Mouse (Mus musculus): ENCODE data around the gene Sdf2l1. TPM values are rescaled to one million over a fixed set of nuclear protein-coding genes. Genes with fewer than 3 reads are reported as not detected.
A peak's percentile ranks its signal among the peaks of the same experiment; 100 is the strongest.

Sdf2l1 gene
- polyA plus RNA-seq (2012; rRNA removed) (22.4 and 23.3 TPM in 2 replicates), polyA plus RNA-seq (2014; fragmentation: Nextera tagmentation; extraction: Ambion mirVana) (38.3 and 41.0 TPM in 2 replicates)

DNA sequence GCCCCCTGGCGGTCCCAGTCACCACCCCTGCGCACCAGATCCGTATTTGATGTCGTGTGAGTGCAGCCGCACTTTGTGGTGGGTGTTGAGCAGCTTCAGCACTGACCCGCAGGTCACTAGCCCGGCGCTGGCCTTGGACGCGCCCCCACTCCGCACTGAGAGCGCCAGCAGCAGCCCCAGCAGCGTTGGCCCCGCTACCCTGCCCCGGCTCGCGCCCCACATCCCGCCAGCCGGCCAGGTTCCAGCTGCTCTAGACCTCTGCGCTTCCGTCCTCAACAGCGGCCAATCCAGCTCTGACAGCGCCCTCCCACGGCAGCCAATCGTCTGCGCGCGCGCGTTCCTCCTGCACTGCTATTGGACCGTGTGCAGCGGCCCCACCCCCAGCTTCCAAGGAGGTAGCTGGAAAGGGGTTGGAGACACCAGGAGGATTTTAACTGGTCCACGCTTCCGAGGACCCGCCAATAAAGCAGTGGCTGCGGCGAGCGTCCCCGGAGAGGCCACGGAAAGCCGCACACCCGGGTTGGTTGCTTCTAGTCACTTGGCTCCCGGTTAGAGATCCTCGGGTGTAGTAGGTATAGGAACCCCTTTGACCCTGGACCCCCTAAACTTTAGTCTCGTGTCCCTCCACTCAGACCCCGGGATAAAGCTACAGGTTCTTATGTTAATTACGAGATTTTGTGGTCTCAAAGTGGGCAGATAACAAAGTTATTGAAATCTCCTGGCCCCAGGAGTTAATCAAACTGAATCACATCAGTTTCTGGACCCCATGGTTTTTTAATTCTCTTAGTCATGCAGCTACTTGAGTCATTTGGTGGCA is at the start of gene Sdf2l1:
Gene Sdf2l1, minus strand, starts transcription at position 295 of the 817 bp plus-strand sequence.
- Histone ChIP-seq H3K4me1 (replicated peaks; ENCODE audit: control insufficient read depth in 2 of 2, insufficient read depth in 2 of 2, low read length in 1 of 2) (peaks cover 9 to 11% of the 10 kb centered on the region in 2 experiments), H3K4me2 (ENCODE audit: low read depth) (peak within 1 kb of the TSS; percentile 100), H3K36me3 (replicated peaks; ENCODE audit: control insufficient read depth, insufficient read depth, low read depth) (no peaks in the 10 kb centered on the region), H3K9me3 (ENCODE audit: control insufficient read depth, low read length) (no peaks in the 10 kb centered on the region), H3K27ac (peak within 1 kb of the TSS; percentile 48), H3K4me3 (ENCODE audit: insufficient read depth in 1 of 2, low read depth in 2 of 2, low read length in 2 of 2) (peak within 1 kb of the TSS; percentile 76 to 83), H3K27me3 (ENCODE audit: control insufficient read depth, insufficient read depth, low read length) (no peaks in the 10 kb centered on the region), H3K9ac (replicated peaks) (peak within 1 kb of the TSS; percentile 88)
- TF ChIP-seq CTCF (IDR thresholded peaks at IDR 0.05; ENCODE audit: low read depth) = peak; percentile 78
- no peak for TF ChIP-seq EP300 (IDR thresholded peaks at IDR 0.05; ENCODE audit: low read depth)
- WGBS (ENCODE audit: insufficient replicate concordance) = under 1% methylated on average over 47 of the region's 47 CpGs
- DNase-seq (ENCODE audit: low read depth in 3 of 3, low spot score in 3 of 3) (peak; percentile 96 to 97 (median 97)), ATAC-seq (ENCODE audit: insufficient read depth) (peak; percentile 98)

- WGBS (ENCODE audit: insufficient replicate concordance) = 47% methylated on average over 4 of the region's 4 CpGs
- DNase-seq (ENCODE audit: low read depth in 3 of 3, low spot score in 3 of 3) (peak in 1 of 3 experiments; percentile 36), ATAC-seq (ENCODE audit: insufficient read depth) (no peak)
- H3K9ac ChIP-seq (replicated peaks) = no peak overlapping the region
- H3K27me3 ChIP-seq (ENCODE audit: control insufficient read depth, insufficient read depth, low read length) = no peaks in the 10 kb centered on the region
- H3K4me2 ChIP-seq (ENCODE audit: low read depth) = no peak overlapping the region
- H3K4me3 ChIP-seq (ENCODE audit: insufficient read depth in 1 of 2, low read depth in 2 of 2, low read length in 2 of 2) = no peak overlapping the region
- H3K9me3 ChIP-seq (ENCODE audit: control insufficient read depth, low read length) = no peaks in the 10 kb centered on the region
- H3K4me1 ChIP-seq (replicated peaks; ENCODE audit: control insufficient read depth in 2 of 2, insufficient read depth in 2 of 2, low read length in 1 of 2) = peaks cover 0 to 5% of the 10 kb centered on the region in 2 experiments; a peak in 1 of 4 replicates
- TF ChIP-seq EP300 (IDR thresholded peaks at IDR 0.05; ENCODE audit: low read depth) (no peak), CTCF (IDR thresholded peaks at IDR 0.05; ENCODE audit: low read depth) (no peak)
- H3K36me3 ChIP-seq (replicated peaks; ENCODE audit: control insufficient read depth, insufficient read depth, low read depth) = no peaks in the 10 kb centered on the region; the same call in 1 of the 2 replicates
- no peak overlapping the region for H3K27ac ChIP-seq
Measured at GRCm38 (mm10) chr16:17181382-17181781, 49.2 kb upstream of the Sdf2l1 start.

- no peak overlapping the region for H3K27ac ChIP-seq
- H3K36me3 ChIP-seq (replicated peaks; ENCODE audit: control insufficient read depth, insufficient read depth, low read depth) = peaks cover 3% of the 10 kb centered on the region
- H3K4me1 ChIP-seq (replicated peaks; ENCODE audit: control insufficient read depth in 2 of 2, insufficient read depth in 2 of 2, low read length in 1 of 2) = peaks cover 0 to 5% of the 10 kb centered on the region in 2 experiments; a peak in 1 of 4 replicates
- no peak overlapping the region for H3K9ac ChIP-seq (replicated peaks)
- WGBS (ENCODE audit: insufficient replicate concordance) = 57% methylated on average over 3 of the region's 3 CpGs
- H3K27me3 ChIP-seq (ENCODE audit: control insufficient read depth, insufficient read depth, low read length) = no peaks in the 10 kb centered on the region
- H3K4me3 ChIP-seq (ENCODE audit: insufficient read depth in 1 of 2, low read depth in 2 of 2, low read length in 2 of 2) = no peak overlapping the region
- no peak overlapping the region for H3K4me2 ChIP-seq (ENCODE audit: low read depth)
- ATAC-seq (ENCODE audit: insufficient read depth) (no peak), DNase-seq (ENCODE audit: low read depth in 3 of 3, low spot score in 3 of 3) (no peak)
- TF ChIP-seq EP300 (IDR thresholded peaks at IDR 0.05; ENCODE audit: low read depth) = no peak
- no peak for TF ChIP-seq CTCF (IDR thresholded peaks at IDR 0.05; ENCODE audit: low read depth)
- H3K9me3 ChIP-seq (ENCODE audit: control insufficient read depth, low read length) = no peaks in the 10 kb centered on the region
Measured at GRCm38 (mm10) chr16:17179706-17180105, 47.5 kb upstream of the Sdf2l1 start.

DNA sequence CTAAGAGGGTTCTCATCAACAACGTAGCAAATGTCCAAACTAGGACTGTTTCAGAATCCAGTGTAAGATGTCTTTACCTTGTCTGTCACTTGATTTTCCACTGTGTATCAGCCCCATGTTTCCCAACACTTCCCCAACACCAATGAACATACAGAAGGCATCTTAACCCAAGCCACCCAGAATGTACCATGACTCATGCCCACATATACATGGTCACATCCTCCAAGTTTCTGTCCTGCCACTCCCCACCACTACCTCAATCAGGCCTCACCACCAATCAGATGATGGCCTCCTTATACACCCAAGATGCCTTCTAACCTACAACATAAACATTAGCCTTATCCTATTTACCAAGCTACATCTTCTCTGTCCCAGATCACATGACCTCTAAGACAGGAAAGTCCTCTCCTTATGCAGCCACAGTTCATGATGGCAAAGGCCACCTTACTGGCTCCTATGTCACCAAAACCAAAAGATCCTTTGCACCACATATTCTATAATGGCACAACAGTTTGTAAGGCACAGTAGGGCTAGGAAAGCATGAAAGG is 45.5 kb upstream of the Sdf2l1 start:
- peaks cover 14% of the 10 kb centered on the region for H3K36me3 ChIP-seq (replicated peaks; ENCODE audit: control insufficient read depth, insufficient read depth, low read depth)
- ATAC-seq (ENCODE audit: insufficient read depth) (no peak), DNase-seq (ENCODE audit: low read depth in 3 of 3, low spot score in 3 of 3) (no peak)
- H3K4me2 ChIP-seq (ENCODE audit: low read depth) = no peak overlapping the region
- H3K4me3 ChIP-seq (ENCODE audit: insufficient read depth in 1 of 2, low read depth in 2 of 2, low read length in 2 of 2) = no peak overlapping the region
- no peaks in the 10 kb centered on the region for H3K27me3 ChIP-seq (ENCODE audit: control insufficient read depth, insufficient read depth, low read length)
- peaks cover 0 to 5% of the 10 kb centered on the region in 2 experiments; a peak in 1 of 4 replicates for H3K4me1 ChIP-seq (replicated peaks; ENCODE audit: control insufficient read depth in 2 of 2, insufficient read depth in 2 of 2, low read length in 1 of 2)
- H3K9me3 ChIP-seq (ENCODE audit: control insufficient read depth, low read length) = no peaks in the 10 kb centered on the region
- no peak overlapping the region for H3K27ac ChIP-seq
- WGBS (ENCODE audit: insufficient replicate concordance) = 91% methylated on average over 1 of the region's 1 CpGs
- no peak for TF ChIP-seq EP300 (IDR thresholded peaks at IDR 0.05; ENCODE audit: low read depth)
- no peak for TF ChIP-seq CTCF (IDR thresholded peaks at IDR 0.05; ENCODE audit: low read depth)
- H3K9ac ChIP-seq (replicated peaks) = no peak overlapping the region

DNA sequence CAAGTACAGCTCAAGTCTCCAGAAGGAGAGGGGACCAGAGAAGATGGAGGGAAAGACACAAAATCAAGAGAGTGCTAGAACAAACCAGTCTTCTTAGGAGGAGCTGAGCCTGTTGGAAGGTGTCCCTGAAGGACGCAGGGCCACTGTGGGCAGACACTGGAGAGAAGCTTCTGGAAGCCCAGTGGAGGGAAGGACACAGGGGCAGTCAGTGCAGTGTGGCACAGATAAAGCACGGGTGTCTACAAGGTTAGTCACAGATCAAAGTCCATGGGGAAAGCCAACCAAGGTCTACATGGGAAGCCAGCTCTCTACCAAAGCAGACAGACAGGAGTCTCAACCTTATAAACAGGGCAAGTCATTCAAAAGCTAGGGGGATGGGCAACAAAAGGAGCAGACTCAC is 43.6 kb upstream of the Sdf2l1 start:
- 73% methylated on average over 2 of the region's 2 CpGs for WGBS (ENCODE audit: insufficient replicate concordance)
- TF ChIP-seq EP300 (IDR thresholded peaks at IDR 0.05; ENCODE audit: low read depth) = no peak
- TF ChIP-seq CTCF (IDR thresholded peaks at IDR 0.05; ENCODE audit: low read depth) = no peak
- Histone ChIP-seq H3K9me3 (ENCODE audit: control insufficient read depth, low read length) (no peaks in the 10 kb centered on the region), H3K4me3 (ENCODE audit: insufficient read depth in 1 of 2, low read depth in 2 of 2, low read length in 2 of 2) (no peak overlapping the region), H3K4me2 (ENCODE audit: low read depth) (no peak overlapping the region), H3K9ac (replicated peaks) (no peak overlapping the region), H3K36me3 (replicated peaks; ENCODE audit: control insufficient read depth, insufficient read depth, low read depth) (peaks cover 23% of the 10 kb centered on the region), H3K4me1 (replicated peaks; ENCODE audit: control insufficient read depth in 2 of 2, insufficient read depth in 2 of 2, low read length in 1 of 2) (0 out of 4 replicates have a peak, but pooled peaks cover 0 to under 1% of the 10 kb centered on the region in 2 experiments), H3K27ac (no peak overlapping the region), H3K27me3 (ENCODE audit: control insufficient read depth, insufficient read depth, low read length) (no peaks in the 10 kb centered on the region)
- DNase-seq (ENCODE audit: low read depth in 3 of 3, low spot score in 3 of 3) = no peak
- no peak for ATAC-seq (ENCODE audit: insufficient read depth)
